Mouse (Mus musculus) layer of hippocampus, adult 8-10 months (tissue): Measurements from ENCODE around the gene Ttc39d. TPM values are rescaled to one million over a fixed set of nuclear protein-coding genes. Genes with fewer than 3 reads are reported as not detected.

Source experiments
- DNase-seq, 2 experiments: peaks; one replicate each; pipeline ENCODE4 v3.0.0; 2022; ENCODE audit warnings: low spot score in 2 of 2
- total RNA-seq, 4 experiments: library from RNA; stranded (reverse); gene quantifications; 2 replicates each; pipeline ENCODE4 v1.2.4; 2022

Ttc39d gene
- total RNA-seq, 4 experiments from 2014 or later, result 0.21 to 0.43 (median 0.30) TPM

- DNase-seq, result no peak
Observed at GRCm38 (mm10) chr17:80255208-80255607, 47.9 kb downstream of the Ttc39d start.

DNA sequence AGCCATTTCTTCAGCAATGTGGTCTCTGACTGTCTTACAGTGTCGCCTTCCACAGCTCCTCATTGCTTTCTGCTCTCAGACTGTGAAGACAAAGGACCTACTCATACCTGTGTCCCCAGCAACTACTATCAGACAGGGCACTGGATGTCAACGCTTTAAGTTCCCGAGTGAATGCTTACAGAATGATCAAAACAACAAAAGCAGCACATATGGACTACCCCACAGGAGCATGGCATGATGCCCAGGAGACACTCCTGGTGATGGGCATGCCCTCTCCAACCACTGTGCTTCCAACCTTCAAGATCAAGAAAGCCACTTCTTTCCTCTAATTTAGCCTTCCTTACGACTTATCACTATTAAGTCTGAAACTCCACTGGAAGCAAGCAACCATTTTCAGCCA lies 59.8 kb downstream of the Ttc39d start:
- DNase-seq, result no peak

Other genes starting within 250 kb of the Ttc39d start
- gene Hnrnpll, start 145.1 kb upstream of the Ttc39d start, total RNA-seq, result 10 to 100 TPM; 61.5 to 65.8 (median 63.6) TPM
- gene Galm, start 80.0 kb upstream of the Ttc39d start, total RNA-seq, result 1 to 10 TPM; 4.4 to 5.4 (median 4.9) TPM
- gene Srsf7, start 153 bp upstream of the Ttc39d start, total RNA-seq, result 100 to 1,000 TPM; 110 to 136 (median 121) TPM
- gene Gemin6, start 17.0 kb downstream of the Ttc39d start, total RNA-seq, result 1 to 10 TPM; 4.9 to 6.5 (median 5.6) TPM
- 10 to 100 TPM; 13.1 to 24.6 (median 16.8) TPM for gene Morn2, start 82.7 kb downstream of the Ttc39d start, total RNA-seq
- 10 to 100 TPM; 35.5 to 42.2 (median 38.5) TPM for gene Dhx57, start 83.0 kb downstream of the Ttc39d start, total RNA-seq
- gene Arhgef33, start 99.9 kb downstream of the Ttc39d start, total RNA-seq, result 1 to 10 TPM; 2.4 to 4.1 (median 2.8) TPM
- gene Gm10190, start 166.1 kb downstream of the Ttc39d start, total RNA-seq, result 1 to 10 TPM in 2 of 4 experiments, not detected in 2; 2.1 to 2.6 TPM